Mouse (Mus musculus) mouse embryonic stem cell (cell line): ENCODE results near the gene Prkag1.

Experiments
- in situ Hi-C, 2 experiments: fragments of 300-500 bp; cut with MboI; formaldehyde crosslinking; loops; 1 replicate in 1 of 2; 3 replicates in 1 of 2; pipeline ENCODE4 v1.14.3; 2019 to 2020; ENCODE audit warnings: low sequenced_read_pairs in 2 of 2, low pct_unique_long_range_greater_than_20kb in 1 of 2, mixed read lengths in 1 of 2; ENCODE audit not compliant: unreplicated experiment in 1 of 2

Prkag1 gene

DNA sequence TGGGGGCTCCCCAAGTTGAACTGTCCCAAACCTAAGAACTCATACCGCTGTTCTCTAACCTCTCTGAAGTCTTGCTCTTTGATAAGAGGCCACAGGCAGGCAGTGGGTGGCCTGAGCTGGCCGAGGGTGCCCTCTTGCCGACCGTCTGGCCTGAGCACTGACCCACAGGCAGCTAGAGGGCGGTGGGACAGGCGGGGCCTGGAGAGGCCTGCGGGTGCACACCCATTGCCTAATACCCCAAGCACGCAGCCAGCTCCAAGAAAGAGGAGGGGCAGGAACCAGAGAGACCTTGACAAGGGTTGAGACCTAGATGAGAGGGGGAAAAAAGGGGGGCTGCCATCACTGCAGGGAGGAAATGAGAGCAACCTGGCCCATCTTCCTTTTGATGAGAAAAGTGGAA, 51.2 kb downstream of the Prkag1 start:
- in situ Hi-C loops = loop anchor here in 1 of 2 experiments (25.0 kb wide), 1 partner anchor 768 kb away; the partner anchor contains the start of gene Col2a1

GRCm38 (mm10) chr15:98778806-98779205, 52.5 kb downstream of the Prkag1 start:
- in situ Hi-C loops = loop anchor here in 1 of 2 experiments (25.0 kb wide), 1 partner anchor 767 kb away; the partner anchor contains the start of gene Col2a1

GRCm38 (mm10) chr15:98778191-98778770, 53.0 kb downstream of the Prkag1 start:
- in situ Hi-C loops = loop anchor here in 1 of 2 experiments (25.0 kb wide), 1 partner anchor 766 kb away; the partner anchor contains the start of gene Col2a1

- in situ Hi-C loops = loop anchor here in 1 of 2 experiments (25.0 kb wide), 1 partner anchor 765 kb away; the partner anchor contains the start of gene Col2a1
Measured at GRCm38 (mm10) chr15:98777762-98778161, 53.6 kb downstream of the Prkag1 start, which contains the start of gene Wnt10b. Wnt10b (minus strand) TSS chr15:98778150.

- in situ Hi-C loops = loop anchor here in 1 of 2 experiments (25.0 kb wide), 1 partner anchor 765 kb away; the partner anchor contains the start of gene Col2a1
Measured at GRCm38 (mm10) chr15:98777005-98777616, 54.2 kb downstream of the Prkag1 start.

- in situ Hi-C loops = loop anchor here in 1 of 2 experiments (25.0 kb wide), 1 partner anchor 764 kb away; the partner anchor contains the start of gene Col2a1
Measured at GRCm38 (mm10) chr15:98776280-98777004, 54.9 kb downstream of the Prkag1 start.

DNA sequence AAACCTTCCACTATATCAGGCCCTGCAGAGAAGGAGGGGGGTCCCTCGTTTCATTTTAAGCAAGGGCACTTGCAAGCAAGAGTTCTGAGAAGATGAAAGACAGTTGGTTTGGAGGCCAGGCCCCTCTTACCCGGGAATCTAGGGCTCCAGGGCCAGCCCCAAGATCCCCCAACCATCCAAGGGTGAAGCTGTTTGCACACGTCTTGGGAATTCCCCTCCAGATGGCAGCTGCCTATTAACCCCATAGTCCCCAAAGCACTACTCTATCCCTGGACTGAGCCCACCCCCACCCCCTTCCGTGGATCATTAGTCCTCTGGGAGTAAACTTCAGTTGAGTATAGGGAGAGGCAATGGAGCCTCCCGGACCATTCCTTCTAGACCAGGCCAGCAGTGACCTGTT, 55.8 kb downstream of the Prkag1 start:
- in situ Hi-C loops = loop anchor here in 1 of 2 experiments (25.0 kb wide), 1 partner anchor 763 kb away; the partner anchor contains the start of gene Col2a1

GRCm38 (mm10) chr15:98774096-98774495, 57.2 kb downstream of the Prkag1 start:
- in situ Hi-C loops = no loop called here

GRCm38 (mm10) chr15:98772511-98773211, 58.7 kb downstream of the Prkag1 start:
- in situ Hi-C loops = no loop called here

GRCm38 (mm10) chr15:98771813-98772425, 59.4 kb downstream of the Prkag1 start:
- in situ Hi-C loops = no loop called here

DNA sequence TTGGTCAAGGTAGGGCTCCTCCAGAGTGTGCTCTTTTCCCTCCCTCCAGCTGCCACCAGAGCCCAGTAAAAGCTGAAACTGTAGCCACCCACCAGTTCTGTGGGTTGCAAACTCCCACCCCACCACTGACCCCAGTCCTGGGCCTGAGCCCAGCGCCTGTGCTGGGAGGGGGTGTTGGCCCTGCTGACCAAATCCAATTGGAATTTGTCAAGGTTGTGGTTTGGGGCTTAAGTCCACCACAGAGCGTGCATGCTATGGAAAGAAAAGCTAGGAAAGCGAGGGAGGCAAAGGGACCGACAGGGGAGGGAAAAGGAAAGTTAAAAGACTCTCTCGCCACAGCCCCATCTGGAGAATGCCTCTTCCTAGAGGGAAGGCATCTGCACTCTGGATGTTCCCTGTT, 63.1 kb downstream of the Prkag1 start:
- in situ Hi-C loops = no loop called here

- in situ Hi-C loops = no loop called here
Measured at GRCm38 (mm10) chr15:98765929-98766328, 65.4 kb downstream of the Prkag1 start.
